Mouse (Mus musculus) cerebellum, adult (tissue): ENCODE measurements around the gene Podxl.
"Not testable (repeated sequence)": the region's sequence is repeated elsewhere in the genome, so short reads cannot be mapped to it uniquely, and the experiment has no call there.

Experiments used
- ATAC-seq: cut with Nextera tagmentation; 2 replicates; pipeline ENCODE4 v1.9.2; 2017; ENCODE audit warnings: mild to moderate bottlenecking, moderate library complexity, mixed read lengths; ENCODE audit not compliant: insufficient number of reproducible peaks, low FRiP score, low TSS enrichment

Podxl gene

DNA sequence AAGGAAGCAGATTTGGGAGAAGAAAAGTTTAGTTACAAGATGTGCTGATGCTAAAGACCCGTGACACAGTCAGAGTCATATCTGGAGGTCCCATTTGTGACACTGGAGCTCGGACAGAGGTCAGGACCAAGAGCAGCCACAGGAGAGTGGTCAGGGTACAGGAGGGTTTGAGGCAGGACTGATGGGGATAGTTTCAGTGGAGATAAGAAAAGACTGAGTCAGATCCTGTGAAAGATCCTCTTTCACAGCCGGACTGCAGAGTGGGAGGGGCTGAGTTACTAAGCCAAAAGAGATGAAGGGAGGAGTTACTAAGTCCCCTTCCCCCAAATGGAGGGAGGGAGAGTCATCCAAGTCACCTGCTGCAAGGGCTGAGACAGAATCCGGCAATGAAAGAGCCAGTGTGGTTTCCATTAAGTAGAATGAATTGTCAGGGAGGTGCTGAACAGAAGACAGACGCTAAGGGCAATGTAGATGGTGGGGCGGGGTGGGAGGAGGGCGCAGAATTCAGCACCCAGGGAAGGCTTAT lies 4.4 kb upstream of the Podxl start:
- no peak for ATAC-seq

DNA sequence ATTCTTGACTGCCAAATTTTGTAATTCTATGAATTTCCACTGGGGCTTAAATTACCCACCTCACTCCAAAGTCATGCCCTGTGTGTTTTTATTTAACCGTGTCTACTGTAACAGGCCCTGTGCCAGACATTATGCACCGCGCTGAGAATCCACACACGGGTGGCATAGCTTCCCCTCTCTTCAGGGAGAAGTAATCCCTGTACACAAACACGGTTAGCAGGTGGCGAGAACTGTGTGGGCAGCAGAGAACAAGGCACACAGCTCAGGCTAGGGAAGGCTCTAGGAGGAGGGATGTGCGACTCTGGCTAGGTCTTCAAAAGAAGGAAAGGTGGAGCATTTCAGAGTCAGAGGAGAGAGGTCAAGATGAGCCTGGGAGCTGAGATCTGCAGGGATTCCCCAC lies 3.4 kb upstream of the Podxl start:
- ATAC-seq, result no peak

DNA sequence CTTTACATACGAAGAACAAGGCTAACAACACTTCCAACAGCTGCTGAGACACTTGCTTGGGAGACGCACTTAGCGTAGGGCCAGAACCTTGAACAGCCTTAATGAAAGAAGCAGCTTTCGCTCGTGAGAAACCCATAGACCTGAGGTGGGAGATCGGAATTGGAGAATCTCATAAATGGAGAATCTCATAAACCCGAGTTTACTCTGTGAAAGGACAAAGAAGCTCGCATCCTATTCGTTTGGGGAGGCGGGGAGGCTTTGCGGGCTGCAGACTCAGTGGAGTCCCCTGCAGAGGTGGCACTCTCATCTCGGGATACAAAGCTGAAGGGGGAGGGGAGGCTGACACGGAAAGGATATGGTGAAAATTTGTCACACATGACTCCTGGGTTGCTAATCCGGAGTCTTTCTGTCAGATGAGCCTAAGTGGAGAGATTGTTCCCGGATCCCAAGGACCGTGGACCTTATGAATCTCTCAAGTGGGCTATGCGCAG lies 1.2 kb upstream of the Podxl start:
- no peak for ATAC-seq

DNA sequence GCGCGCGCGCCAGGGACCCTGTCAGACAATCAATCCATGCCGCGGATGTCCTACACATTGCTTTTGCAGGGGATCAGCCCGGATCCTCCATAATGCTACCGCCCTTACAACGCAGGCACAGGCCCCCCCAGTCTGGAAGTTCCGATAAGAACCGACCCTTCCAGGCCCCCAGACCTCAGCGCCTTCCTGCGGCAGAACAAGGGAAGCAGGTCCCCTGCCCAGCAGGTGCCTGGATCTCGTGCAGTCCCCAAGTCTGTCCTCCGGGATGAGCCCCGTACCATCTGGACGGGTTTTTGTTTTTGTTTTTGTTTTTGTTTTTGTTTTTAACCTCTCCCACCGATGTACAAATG lies 376 bp upstream of the Podxl start:
- ATAC-seq, result no peak

DNA sequence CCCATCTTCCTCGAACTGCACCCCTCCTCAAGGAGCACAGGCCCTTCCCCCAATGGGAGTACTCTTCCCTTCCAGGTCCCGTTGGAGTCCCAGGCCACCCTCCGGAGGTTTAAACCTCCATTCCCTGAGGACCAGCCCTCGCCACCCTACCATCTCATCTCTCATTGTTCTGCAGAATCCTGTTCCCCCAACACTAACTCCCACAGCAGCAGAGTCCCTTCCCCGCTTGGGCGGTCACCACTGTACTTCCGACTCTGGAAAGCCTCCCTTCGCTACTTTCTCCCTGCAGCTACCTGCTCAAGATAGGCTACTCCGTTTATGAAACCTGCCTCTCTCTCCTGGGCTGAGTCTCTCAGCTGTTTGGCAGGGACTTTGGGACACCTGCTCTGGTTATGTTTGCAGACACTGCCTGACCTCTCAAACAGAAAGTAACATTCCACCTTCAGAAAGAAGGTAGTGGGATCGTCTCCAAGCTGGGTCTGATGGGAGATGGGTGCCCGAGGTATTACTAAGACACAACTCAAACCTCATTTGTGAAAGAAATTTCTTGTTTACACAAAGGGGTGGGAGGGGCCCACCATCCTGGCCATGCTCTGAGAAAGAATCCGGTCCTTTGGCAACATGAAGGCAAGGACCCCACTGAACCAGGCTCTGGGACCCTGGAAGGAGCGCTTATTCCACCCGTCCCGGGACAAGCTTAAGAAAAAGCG lies 1.3 kb downstream of the Podxl start:
- ATAC-seq, result no peak

DNA sequence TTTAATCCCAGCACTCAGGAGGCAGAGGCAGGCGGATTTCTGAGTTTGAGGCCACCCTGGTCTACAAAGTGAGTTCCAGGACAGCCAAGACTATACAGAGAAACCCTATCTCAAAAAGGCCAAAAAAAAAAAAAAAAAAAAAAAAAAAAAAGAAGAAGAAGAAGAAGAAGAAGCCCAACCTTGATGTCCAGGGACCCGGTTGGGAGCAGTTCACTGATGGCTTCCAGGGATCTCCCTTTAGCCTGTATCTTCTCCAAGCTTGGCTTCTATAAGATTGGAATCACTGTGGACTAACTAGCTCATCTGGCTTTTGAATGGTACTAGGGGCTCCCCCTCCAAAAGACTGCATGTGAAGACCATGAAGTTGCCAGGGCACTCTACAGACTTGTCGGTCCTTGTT lies 1.8 kb downstream of the Podxl start:
- not testable (repeated sequence) for ATAC-seq

DNA sequence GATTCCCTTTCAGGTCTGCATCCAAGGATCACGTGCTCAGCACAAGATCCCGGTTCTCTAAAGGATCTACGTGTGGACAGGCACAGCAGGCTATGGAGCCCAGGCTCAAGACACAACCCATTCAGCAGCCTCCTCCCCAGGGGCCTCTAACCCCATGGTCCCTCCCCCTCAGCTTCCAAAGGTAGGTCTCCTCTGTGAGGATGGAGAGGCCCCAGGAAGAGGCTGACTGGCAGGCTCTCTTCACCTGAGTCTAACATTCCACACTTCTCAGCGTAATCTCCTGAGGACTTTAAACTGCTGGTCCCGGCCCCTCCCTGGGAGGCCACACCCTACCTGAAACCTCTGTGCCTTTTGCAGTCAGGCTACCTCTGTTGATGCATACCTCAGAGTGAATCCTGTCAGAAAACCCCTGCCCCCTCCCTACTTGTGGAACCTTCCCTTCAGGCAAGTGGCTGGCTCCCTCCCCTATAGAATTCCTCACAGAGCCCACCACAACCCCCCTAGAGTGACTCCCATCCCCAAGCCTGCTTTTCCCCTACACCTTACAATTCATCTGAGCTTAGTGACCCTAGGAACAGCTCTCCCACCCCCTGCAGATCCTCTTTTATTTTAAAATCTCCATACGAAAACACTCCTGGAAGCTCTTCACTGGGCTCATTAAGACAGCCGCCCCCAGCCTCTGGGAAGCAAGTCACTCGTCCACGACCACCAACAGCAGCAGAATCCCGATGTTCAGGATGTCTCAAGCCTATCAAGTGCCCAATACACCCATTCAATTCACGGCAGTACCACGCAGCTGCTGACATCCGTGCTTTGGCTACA lies 3.4 kb downstream of the Podxl start:
- ATAC-seq, result no peak

DNA sequence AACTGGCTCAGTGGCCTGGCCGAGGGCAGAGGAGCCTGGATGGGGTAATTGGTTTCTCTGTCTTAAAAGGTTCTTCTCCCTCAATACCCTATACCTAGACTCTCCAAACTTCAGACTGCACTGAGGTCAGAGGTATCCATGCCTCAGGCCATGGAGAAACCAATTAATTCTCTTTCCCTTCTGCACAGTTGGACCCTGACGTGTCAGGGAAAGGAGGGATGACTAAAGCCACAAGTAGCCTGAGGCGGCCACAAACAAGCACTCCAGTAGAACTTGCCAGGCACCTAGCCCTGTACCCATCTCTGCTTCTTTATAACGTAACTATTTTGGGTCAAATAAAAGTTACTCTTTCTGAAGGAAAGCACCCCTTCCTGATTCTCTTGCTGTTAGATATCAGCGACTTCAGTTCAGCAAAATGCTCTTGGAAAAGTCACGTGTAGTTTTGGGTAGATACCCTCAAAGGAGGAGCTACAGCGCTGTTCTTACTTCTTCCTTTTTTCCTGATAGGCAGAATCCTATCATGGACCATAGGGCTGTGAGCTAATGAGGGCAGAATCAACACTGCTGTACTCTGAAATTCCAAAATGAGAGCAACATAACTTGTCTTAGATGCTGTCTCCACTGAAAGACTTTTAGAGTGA lies 7.2 kb downstream of the Podxl start:
- ATAC-seq, result no peak

DNA sequence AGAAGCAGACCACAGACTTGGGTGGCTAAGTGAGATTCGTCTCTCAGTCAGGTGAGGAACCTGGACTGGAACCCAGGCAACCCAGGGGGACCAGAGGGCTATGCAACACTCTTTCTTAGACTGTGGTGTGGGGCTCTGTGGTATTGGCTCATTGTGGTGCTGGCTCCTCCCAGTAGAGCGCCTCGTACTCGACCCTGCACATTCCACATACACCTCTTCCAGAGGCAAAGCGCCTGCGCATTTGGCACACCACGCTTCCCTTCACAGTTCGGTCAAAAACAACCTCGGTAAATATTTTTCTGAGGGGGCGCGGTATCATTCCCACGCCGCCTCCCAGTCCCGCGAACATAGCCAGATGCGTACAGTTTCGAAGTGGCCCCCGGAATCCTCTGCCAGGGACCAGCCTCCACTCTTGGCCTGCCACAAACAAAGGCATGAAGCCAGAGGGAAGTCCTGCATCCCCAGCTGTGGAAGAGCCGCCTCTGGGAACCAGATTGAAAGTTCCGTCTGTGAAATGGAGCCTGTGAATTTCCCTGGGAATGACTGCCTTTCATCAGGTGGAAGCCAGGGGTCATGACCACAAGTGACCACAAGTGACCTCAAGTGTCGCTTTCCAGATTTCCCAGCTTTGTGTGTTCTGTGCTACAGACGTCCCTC lies 12.8 kb downstream of the Podxl start:
- ATAC-seq, result no peak

DNA sequence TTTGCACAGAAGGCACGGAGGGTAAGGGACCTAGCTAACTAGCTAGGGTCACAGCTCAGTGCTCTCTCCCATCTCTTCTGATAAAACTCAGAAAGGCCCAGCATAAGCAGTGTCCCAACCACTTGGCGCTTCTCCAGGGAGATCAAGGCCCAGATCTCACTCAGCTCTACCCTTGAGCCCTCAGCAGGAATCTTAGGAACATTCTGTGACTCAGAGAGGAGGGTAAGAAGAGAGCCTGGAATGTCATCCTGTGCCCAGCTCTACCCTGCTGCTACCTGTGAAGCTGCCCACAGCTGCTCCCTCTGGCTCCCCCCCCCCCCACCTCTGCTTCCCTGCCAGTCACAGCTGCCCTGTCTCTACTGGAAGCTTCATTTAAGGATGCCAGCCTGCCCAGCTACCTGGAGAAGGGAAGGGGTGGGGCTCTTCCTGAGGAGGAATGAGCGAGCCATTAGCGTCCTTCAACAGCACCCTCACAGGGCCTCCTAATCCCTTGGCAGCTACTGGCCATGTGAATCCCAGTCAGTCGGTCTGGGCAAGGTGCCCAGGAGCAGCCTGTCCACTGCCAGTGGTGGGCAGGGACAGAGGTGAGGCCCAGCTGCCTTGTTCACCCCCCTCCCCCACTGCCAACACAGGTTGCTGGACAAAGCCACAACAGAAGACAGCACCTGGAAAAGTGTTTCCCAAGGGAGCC lies 14.3 kb downstream of the Podxl start:
- ATAC-seq, result no peak

DNA sequence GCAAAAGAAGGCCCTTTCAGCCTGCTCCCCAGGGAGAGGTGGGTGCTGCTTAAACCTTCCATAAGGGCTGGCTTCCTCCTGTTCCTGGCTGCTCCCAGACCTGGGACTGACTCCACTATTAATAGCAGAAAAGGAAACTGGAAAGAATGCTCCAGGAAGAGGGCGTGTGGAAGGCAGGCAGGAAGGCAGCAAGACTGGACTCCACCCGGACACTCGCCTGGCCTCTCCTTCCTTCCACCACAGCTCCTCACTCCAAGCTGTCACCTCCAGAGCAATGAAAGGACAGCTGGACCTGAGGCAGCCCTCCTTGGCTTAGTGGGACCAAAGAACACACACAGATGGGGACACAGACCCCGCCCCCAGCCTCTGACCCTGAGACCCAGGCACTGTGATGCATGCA lies 19.5 kb downstream of the Podxl start:
- ATAC-seq, result no peak

DNA sequence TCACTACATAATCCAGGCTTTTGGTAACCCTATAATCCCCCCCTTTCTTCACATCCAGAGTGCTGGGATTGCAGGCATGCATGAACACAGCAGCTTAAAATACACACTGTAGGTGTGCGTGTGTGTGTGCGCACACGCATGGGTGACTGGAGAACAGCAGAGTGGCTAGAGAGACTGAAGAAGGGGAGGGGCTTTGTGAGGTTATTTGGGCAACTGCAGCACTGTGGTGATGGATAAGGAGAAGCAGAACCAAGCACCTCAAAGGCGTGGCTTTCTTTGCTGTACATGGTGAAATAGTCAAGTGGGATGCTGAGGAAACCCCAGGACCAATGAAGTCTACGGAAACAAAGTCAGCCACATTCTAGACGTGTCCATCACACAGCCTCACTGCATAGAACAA lies 23.8 kb downstream of the Podxl start:
- ATAC-seq, result no peak

DNA sequence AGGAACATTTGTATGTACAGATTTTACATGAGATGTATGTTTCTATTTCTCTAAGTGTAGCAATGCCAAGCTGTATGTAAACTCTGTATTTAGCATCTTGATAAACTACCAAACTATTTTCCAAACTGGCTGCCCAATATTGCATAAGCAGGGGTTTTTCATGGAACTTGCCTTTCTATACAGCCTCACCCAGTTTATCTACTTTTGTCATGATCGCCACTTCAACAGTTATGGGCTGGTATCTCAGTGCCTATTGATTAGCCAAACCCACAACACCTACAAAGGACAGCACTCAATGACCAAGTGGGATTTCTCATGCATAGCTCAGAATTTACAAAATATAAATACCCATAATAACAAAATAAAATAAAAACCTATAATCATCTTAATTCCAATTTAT lies 25.7 kb downstream of the Podxl start:
- ATAC-seq, result no peak

DNA sequence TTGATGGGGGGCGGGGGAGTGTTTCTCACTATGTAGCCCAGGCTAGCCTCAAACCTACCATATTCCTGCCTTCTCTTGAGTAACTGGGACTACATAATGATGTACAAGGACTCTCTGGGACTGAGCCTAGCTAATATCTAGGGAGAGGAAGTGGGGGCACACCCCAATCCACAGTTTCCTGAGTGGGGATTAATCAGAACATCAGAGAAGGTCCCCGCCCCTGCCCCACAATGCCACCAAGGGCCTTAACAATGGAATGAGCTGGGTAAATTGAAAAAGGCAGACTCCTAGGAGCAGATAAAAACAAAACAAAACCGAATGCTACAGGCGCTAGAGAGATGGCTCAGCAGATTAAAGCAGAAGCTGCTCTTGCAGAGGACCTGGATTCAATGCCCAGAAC lies 26.6 kb downstream of the Podxl start:
- ATAC-seq, result no peak

DNA sequence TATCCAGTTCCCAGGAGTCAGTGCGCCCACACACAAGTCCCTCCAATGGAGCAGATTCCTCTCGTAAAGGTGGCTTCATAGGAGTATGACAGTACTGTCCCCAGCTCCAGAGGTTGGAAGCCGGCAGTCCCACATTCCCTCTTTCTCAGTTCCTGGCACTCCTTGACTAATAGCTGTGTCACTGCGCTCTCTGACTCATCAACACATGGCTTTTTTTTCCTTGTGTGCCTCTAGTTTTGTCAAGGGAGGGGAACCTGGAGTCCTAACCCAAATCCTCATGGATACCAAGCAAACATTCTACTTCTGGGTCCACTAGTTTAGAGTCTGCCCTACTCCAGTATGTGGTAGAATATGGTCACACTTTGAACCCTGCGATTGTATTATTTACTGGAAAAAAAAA lies 29.1 kb downstream of the Podxl start:
- no peak for ATAC-seq

DNA sequence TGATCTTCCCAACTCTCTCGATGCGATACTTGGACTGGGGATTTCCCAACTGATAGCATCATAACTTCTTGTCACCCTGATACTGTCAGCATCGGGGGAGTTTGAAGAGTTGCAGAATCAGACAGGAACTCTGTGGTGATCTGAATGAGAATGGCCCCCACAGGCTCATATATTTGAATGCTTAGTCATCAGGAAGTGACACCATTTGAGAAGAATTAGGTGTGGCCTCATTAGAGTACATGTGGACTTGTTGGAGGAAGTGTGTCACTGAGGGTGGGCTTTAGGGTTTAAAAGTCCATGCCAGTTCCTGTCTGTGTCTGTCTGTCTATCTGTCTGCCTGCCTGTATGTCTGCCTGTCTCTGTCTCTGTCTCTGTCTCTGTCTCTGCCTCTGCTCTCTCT lies 31.9 kb downstream of the Podxl start:
- ATAC-seq, result no peak

DNA sequence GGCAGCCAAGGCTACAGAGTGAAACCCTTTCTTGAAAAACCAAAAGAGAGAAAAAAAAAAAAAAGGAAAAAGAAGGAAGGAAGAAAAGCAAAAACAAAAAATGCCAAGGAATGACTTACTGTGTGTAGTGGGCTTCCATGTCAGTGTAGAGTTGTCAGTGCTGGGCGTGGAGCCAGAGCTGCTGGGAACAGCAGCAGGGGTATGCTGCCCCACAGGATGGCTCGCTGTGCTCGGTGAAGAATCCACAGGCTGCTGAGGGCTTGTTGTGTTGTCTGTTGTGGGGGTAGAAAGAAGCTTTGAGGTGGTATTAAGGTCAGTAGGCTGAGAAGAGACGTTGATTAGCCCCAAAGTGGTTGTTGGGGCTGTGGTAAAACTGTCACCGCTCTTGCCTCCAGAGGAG lies 35.4 kb downstream of the Podxl start:
- ATAC-seq, result no peak

DNA sequence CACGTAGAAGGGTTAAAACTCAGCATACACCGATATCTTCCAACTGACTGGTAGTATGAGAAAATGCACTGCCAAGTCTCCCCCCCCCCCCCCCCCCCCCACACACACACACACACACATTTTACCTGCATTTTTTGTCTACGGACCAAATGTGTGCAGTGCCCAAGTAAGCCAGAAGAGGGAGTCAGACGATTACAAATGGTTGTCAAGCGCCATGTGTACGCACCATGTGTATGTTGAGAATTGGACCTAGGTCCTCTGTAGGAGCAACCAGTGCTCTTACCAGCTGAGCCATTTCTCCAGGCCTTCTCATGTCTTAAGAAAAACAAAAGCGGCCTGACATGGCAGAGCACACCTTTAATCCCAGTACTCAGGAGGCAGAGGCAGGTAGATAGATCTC lies 35.9 kb downstream of the Podxl start:
- no peak for ATAC-seq

DNA sequence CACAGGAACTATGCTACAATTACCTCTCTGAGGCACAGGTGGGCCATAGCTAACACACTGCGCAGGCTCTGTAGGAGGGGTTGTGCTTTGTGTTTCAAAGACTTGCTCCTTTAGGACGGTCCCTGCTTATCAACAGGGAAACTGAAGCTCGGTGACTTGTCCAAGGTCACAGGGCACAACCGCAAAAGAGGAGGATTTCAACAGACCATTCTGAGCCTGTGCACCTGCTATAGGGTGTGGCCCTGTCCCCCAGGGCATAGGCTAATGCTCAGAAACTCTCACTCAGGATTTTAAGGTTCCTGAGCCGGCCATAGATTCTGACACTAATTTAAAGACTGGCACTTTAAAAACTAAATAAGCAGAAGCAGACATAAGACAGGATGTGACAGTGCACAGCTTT lies 36.9 kb downstream of the Podxl start:
- no peak for ATAC-seq

DNA sequence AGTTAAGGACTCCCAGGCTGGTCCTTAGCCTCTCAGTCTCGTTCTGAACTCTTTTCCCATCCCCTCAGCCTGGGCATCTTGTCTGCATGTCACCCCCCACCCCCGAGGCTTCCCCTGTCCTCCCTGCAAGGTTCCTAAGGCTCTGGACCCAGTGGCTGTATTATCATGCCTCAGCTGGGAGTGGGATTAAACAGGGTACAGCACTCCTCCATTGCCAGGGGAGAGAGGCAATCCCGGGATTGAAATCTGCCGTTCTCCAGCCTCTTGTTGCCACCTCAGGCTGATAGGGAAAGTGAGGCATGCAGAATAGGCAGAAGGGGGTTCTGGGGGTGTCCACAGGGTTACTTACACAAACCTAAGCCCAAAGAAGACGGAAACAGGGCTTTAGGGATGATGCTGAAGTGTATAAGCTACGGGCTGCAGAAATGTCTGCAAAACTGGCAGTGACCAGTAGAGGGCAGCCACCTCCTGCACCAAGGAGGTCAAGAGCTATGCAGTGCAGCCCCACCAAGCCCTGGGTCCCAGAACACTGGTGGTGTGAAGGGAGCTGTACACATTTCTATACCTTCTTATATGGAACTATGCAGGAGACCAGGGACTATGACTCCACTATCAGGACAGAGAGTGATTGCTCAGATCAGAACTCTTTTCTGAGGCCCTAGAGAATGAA lies 38.4 kb downstream of the Podxl start:
- peak; percentile 43; the same call in 1 of the 2 replicates for ATAC-seq
